In the genomic region with DNA sequence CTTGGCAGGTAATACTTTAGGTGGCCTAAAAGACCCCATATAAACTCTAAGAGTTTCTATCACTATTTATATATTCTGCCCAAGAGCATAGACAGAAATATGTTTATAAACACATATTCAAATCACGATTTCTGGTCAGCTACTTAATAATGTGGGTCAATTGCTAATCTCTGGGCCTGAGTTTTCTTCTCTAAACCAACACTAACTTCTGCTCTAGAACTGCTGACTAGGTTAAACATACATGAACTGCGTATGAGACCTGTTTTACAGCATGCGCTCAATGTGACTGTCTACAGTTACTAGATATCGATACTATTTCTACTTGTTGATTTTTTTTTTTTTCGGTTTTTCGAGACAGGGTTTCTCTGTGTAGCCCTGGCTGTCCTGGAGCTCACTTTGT, we compare ENCODE assay signal across 24 mouse cellular contexts. TPM values are rescaled to one million over a fixed set of nuclear protein-coding genes. Genes with fewer than 3 reads are reported as not detected.
DNase-seq lines count a peak whose midpoint lies in the region; ATAC-seq and TF ChIP-seq lines count a peak whose summit lies in the region.
"Had no signal": no experiment of that assay in that cellular context is flagged by ENCODE, and none has a peak within 500 bp of the region (broad histone marks: within the 10 kb centered on the region; RNA-seq: fewer than 3 reads in every experiment).

No protein-coding gene starts in this region.

- peaks cover 17% of the 10 kb centered on the region for H3K4me1 ChIP-seq in intestine, embryonic 16.5 days (ENCODE audit: control insufficient read depth, insufficient read depth, low read length)
- H3K4me1 ChIP-seq in intestine, postnatal 0 days (replicated peaks; ENCODE audit: control insufficient read depth, insufficient read depth, low read length) = no peaks in the 10 kb centered on the region
- peaks cover 9% of the 10 kb centered on the region for H3K4me1 ChIP-seq in midbrain, embryonic 11.5 days (ENCODE audit: control insufficient read depth, insufficient read depth, low read length)
- H3K4me1 ChIP-seq in midbrain, embryonic 15.5 days = peaks cover 38% of the 10 kb centered on the region
- H3K4me1 ChIP-seq in ES-E14 (ENCODE audit: control insufficient read depth in 2 of 2, insufficient read depth in 2 of 2, low read length in 2 of 2, poor library complexity in 1 of 2) = peaks cover 2 to 9% of the 10 kb centered on the region in 2 experiments; a peak in 3 of 4 replicates
- peaks cover 33% of the 10 kb centered on the region for H3K4me1 ChIP-seq in kidney, embryonic 15.5 days

- 0 out of 2 replicates have a peak overlapping the region, but pooled peaks have one; percentile 5 for H3K4me2 ChIP-seq in intestine, embryonic 16.5 days (ENCODE audit: low read depth, low read length)
- no peak overlapping the region for H3K4me2 ChIP-seq in intestine, postnatal 0 days (replicated peaks; ENCODE audit: low read depth)
- no peak overlapping the region for H3K4me2 ChIP-seq in midbrain, embryonic 11.5 days
- H3K4me2 ChIP-seq in midbrain, embryonic 15.5 days = no peak overlapping the region
- no peak overlapping the region for H3K4me2 ChIP-seq in kidney, embryonic 15.5 days
- H3K4me2 ChIP-seq: embryonic facial prominence, embryonic 12.5 days; forebrain, embryonic 13.5 days; forebrain, embryonic 15.5 days had no signal

- 84% methylated on average over 6 of the region's 6 CpGs for WGBS in intestine, embryonic 16.5 days
- 61% methylated on average over 6 of the region's 6 CpGs for WGBS in intestine, postnatal 0 days
- 96% methylated on average over 6 of the region's 6 CpGs for WGBS in midbrain, embryonic 11.5 days
- WGBS in midbrain, embryonic 15.5 days = 93% methylated on average over 6 of the region's 6 CpGs
- 88% methylated on average over 6 of the region's 6 CpGs for WGBS in kidney, embryonic 15.5 days

- in situ Hi-C loops in ES-E14 (cut with MboI; ENCODE audit: low sequenced_read_pairs in 2 of 2, unreplicated experiment in 2 of 2) = no loop called here

- H3K27me3 ChIP-seq in intestine, embryonic 16.5 days (replicated peaks; ENCODE audit: control insufficient read depth, insufficient read depth, low read length) = no peaks in the 10 kb centered on the region
- no peaks in the 10 kb centered on the region for H3K27me3 ChIP-seq in intestine, postnatal 0 days (replicated peaks; ENCODE audit: control insufficient read depth, insufficient read depth, low read length)
- no peaks in the 10 kb centered on the region for H3K27me3 ChIP-seq in midbrain, embryonic 11.5 days (ENCODE audit: control insufficient read depth, insufficient read depth, low read length)
- no peaks in the 10 kb centered on the region for H3K27me3 ChIP-seq in midbrain, embryonic 15.5 days (replicated peaks)
- no peaks in the 10 kb centered on the region for H3K27me3 ChIP-seq in kidney, embryonic 15.5 days
- H3K27me3 ChIP-seq: embryonic facial prominence, embryonic 12.5 days; forebrain, embryonic 13.5 days; forebrain, embryonic 15.5 days; Patski had no signal

- no peak for TF ChIP-seq CTCF in intestine, postnatal 0 days (IDR thresholded peaks at IDR 0.05; ENCODE audit: low read depth)

- no peak overlapping the region for H3K27ac ChIP-seq in intestine, embryonic 16.5 days (ENCODE audit: low read length)
- H3K27ac ChIP-seq in intestine, postnatal 0 days (ENCODE audit: low read depth, low read length) = no peak overlapping the region
- H3K27ac ChIP-seq in midbrain, embryonic 11.5 days (ENCODE audit: low read depth, low read length) = no peak overlapping the region
- H3K27ac ChIP-seq in midbrain, embryonic 15.5 days = no peak overlapping the region
- no peak overlapping the region for H3K27ac ChIP-seq in ES-E14 (ENCODE audit: insufficient read depth, low read depth, low read length, poor library complexity, severe bottlenecking)
- H3K27ac ChIP-seq in kidney, embryonic 15.5 days = no peak overlapping the region
- H3K27ac ChIP-seq: embryonic facial prominence, embryonic 10.5 days; embryonic facial prominence, embryonic 12.5 days; forebrain, embryonic 13.5 days; forebrain, embryonic 15.5 days had no signal

- no peak overlapping the region for H3K9ac ChIP-seq in intestine, embryonic 16.5 days (ENCODE audit: low read depth, low read length)
- no peak overlapping the region for H3K9ac ChIP-seq in intestine, postnatal 0 days (ENCODE audit: low read depth, low read length)
- no peak overlapping the region for H3K9ac ChIP-seq in midbrain, embryonic 11.5 days (ENCODE audit: low read length)
- no peak overlapping the region for H3K9ac ChIP-seq in midbrain, embryonic 15.5 days
- H3K9ac ChIP-seq in ES-E14 (ENCODE audit: insufficient read depth, low read depth, low read length, poor library complexity, severe bottlenecking) = no peak overlapping the region
- H3K9ac ChIP-seq in kidney, embryonic 15.5 days = no peak overlapping the region
- H3K9ac ChIP-seq: embryonic facial prominence, embryonic 12.5 days; forebrain, embryonic 13.5 days; forebrain, embryonic 15.5 days; forebrain, postnatal 0 days had no signal

- H3K4me3 ChIP-seq in intestine, embryonic 16.5 days (ENCODE audit: low read length) = no peak overlapping the region
- H3K4me3 ChIP-seq in intestine, postnatal 0 days (ENCODE audit: low read depth, low read length) = no peak overlapping the region
- H3K4me3 ChIP-seq in midbrain, embryonic 11.5 days (ENCODE audit: low read depth, low read length) = no peak overlapping the region
- no peak overlapping the region for H3K4me3 ChIP-seq in midbrain, embryonic 15.5 days
- no peak overlapping the region for H3K4me3 ChIP-seq in ES-E14 (ENCODE audit: insufficient read depth in 1 of 2, low read depth in 1 of 2, low read length in 2 of 2, poor library complexity in 1 of 2, severe bottlenecking in 1 of 2)
- no peak overlapping the region for H3K4me3 ChIP-seq in kidney, embryonic 15.5 days (replicated peaks)
- H3K4me3 ChIP-seq: embryonic facial prominence, embryonic 12.5 days; forebrain, embryonic 13.5 days; forebrain, embryonic 15.5 days had no signal

- no peaks in the 10 kb centered on the region for H3K9me3 ChIP-seq in intestine, embryonic 16.5 days (ENCODE audit: control insufficient read depth, low read length)
- no peaks in the 10 kb centered on the region for H3K9me3 ChIP-seq in intestine, postnatal 0 days (ENCODE audit: control insufficient read depth)
- H3K9me3 ChIP-seq in midbrain, embryonic 11.5 days (ENCODE audit: control insufficient read depth, low read length) = no peaks in the 10 kb centered on the region
- no peaks in the 10 kb centered on the region for H3K9me3 ChIP-seq in midbrain, embryonic 15.5 days
- H3K9me3 ChIP-seq in ES-E14 (ENCODE audit: control insufficient read depth, insufficient read depth, low read depth, low read length) = no peaks in the 10 kb centered on the region
- no peaks in the 10 kb centered on the region for H3K9me3 ChIP-seq in kidney, embryonic 15.5 days (replicated peaks)
- H3K9me3 ChIP-seq: embryonic facial prominence, embryonic 10.5 days; embryonic facial prominence, embryonic 12.5 days; forebrain, embryonic 13.5 days; forebrain, embryonic 15.5 days had no signal

- H3K36me3 ChIP-seq in intestine, embryonic 16.5 days (ENCODE audit: control insufficient read depth, insufficient read depth, low read length) = no peaks in the 10 kb centered on the region
- no peaks in the 10 kb centered on the region; the same call in 1 of the 2 replicates for H3K36me3 ChIP-seq in intestine, postnatal 0 days (ENCODE audit: control insufficient read depth, insufficient read depth)
- H3K36me3 ChIP-seq in midbrain, embryonic 11.5 days (ENCODE audit: control insufficient read depth, insufficient read depth, low read length) = no peaks in the 10 kb centered on the region
- no peaks in the 10 kb centered on the region for H3K36me3 ChIP-seq in midbrain, embryonic 15.5 days (replicated peaks)
- peaks cover 4% of the 10 kb centered on the region for H3K36me3 ChIP-seq in ES-E14 (ENCODE audit: control insufficient read depth, insufficient read depth, low read length, poor library complexity, severe bottlenecking)
- H3K36me3 ChIP-seq in kidney, embryonic 15.5 days = peaks cover 20% of the 10 kb centered on the region

- no peak for ATAC-seq in intestine, embryonic 16.5 days
- ATAC-seq in intestine, postnatal 0 days = no peak
- ATAC-seq in midbrain, embryonic 11.5 days (ENCODE audit: low FRiP score) = no peak
- ATAC-seq in midbrain, embryonic 15.5 days (replicated peaks) = no peak
- ATAC-seq in kidney, embryonic 15.5 days (replicated peaks; ENCODE audit: low FRiP score) = no peak
- ATAC-seq: activated CD4-positive, CD25-positive, alpha-beta regulatory T cell, adult 4 months; forebrain, embryonic 13.5 days; forebrain, embryonic 15.5 days; forebrain, postnatal 0 days; Patski had no signal

- DNase-seq in midbrain, embryonic 11.5 days (ENCODE audit: low spot score, missing footprints) = peak; percentile 64
- no peak for DNase-seq in ES-E14 (ENCODE audit: low read depth, low spot score)
- DNase-seq in adrenal gland, postnatal 10 days = no peak
- DNase-seq: adrenal gland, adult 8-10 months; adrenal gland, postnatal 25 days; cerebellum, adult 11 months; cerebellum, adult 18-20 months; cerebellum, adult 8-10 months; cerebellum, adult 9-11 months; cerebellum, postnatal 25 days; forebrain, postnatal 0 days had no signal

RNA-seq across cellular contexts. Expression of gene Canx, which starts 4.2 kb away (rescaled TPM):
- polyA plus RNA-seq in intestine, embryonic 16.5 days (2015; fragmentation: Nextera tagmentation; extraction: Ambion mirVana) = 347 and 362 TPM in 2 replicates
- 181 and 187 TPM in 2 replicates for polyA plus RNA-seq in intestine, postnatal 0 days (2015; fragmentation: Nextera tagmentation; extraction: Ambion mirVana)
- 237 and 254 TPM in 2 replicates for polyA plus RNA-seq in midbrain, embryonic 11.5 days (2014; fragmentation: Nextera tagmentation; extraction: Ambion mirVana)
- polyA plus RNA-seq in midbrain, embryonic 15.5 days (2015; fragmentation: Nextera tagmentation; extraction: Ambion mirVana) = 258 and 266 TPM in 2 replicates
- total RNA-seq in ES-E14 (2012; rRNA removed) = 970 and 1,175 TPM in 2 replicates
- 100 to 1,000 TPM; 304 to 310 TPM for total RNA-seq in adrenal gland, postnatal 10 days (2021)
- 372 and 393 TPM in 2 replicates for polyA plus RNA-seq in kidney, embryonic 15.5 days (2015; fragmentation: Nextera tagmentation; extraction: Ambion mirVana)

RNA-seq across cellular contexts. Expression of gene Maml1, which starts 29.1 kb away (rescaled TPM):
- polyA plus RNA-seq in intestine, embryonic 16.5 days (2015; fragmentation: Nextera tagmentation; extraction: Ambion mirVana) = 2.9 and 3.0 TPM in 2 replicates
- polyA plus RNA-seq in intestine, postnatal 0 days (2015; fragmentation: Nextera tagmentation; extraction: Ambion mirVana) = 2.5 and 2.6 TPM in 2 replicates
- polyA plus RNA-seq in midbrain, embryonic 11.5 days (2014; fragmentation: Nextera tagmentation; extraction: Ambion mirVana) = 9.5 and 10.7 TPM in 2 replicates
- polyA plus RNA-seq in midbrain, embryonic 15.5 days (2015; fragmentation: Nextera tagmentation; extraction: Ambion mirVana) = 3.8 and 4.1 TPM in 2 replicates
- 7.4 and 7.6 TPM in 2 replicates for total RNA-seq in ES-E14 (2012; rRNA removed)
- total RNA-seq in adrenal gland, postnatal 10 days (2021) = 10 to 100 TPM; 24.4 to 25.2 TPM
- 5.2 and 5.8 TPM in 2 replicates for polyA plus RNA-seq in kidney, embryonic 15.5 days (2015; fragmentation: Nextera tagmentation; extraction: Ambion mirVana)

RNA-seq across cellular contexts. Expression of gene Cby3, which starts 33.0 kb away (rescaled TPM):
- polyA plus RNA-seq in intestine, embryonic 16.5 days (2015; fragmentation: Nextera tagmentation; extraction: Ambion mirVana) = 0.20 and 0.21 TPM in 2 replicates
- 0.17 and 0.30 TPM in 2 replicates for polyA plus RNA-seq in intestine, postnatal 0 days (2015; fragmentation: Nextera tagmentation; extraction: Ambion mirVana)
- not detected in 2 replicates for polyA plus RNA-seq in midbrain, embryonic 11.5 days (2014; fragmentation: Nextera tagmentation; extraction: Ambion mirVana)
- 1.2 and 1.6 TPM in 2 replicates for polyA plus RNA-seq in midbrain, embryonic 15.5 days (2015; fragmentation: Nextera tagmentation; extraction: Ambion mirVana)
- 0.54 TPM in 1 of 2 replicates, not detected in the other for total RNA-seq in ES-E14 (2012; rRNA removed)
- total RNA-seq in adrenal gland, postnatal 10 days (2021) = not detected
- 0.78 and 1.3 TPM in 2 replicates for polyA plus RNA-seq in kidney, embryonic 15.5 days (2015; fragmentation: Nextera tagmentation; extraction: Ambion mirVana)
- total RNA-seq: adrenal gland, adult 18-20 months; adrenal gland, adult 8-10 months; adrenal gland, postnatal 25 days; adrenal gland, postnatal 4 days; forebrain, postnatal 0 days had no signal
- polyA plus RNA-seq: activated CD4-positive, CD25-positive, alpha-beta regulatory T cell, adult 4 months; C2C12; Patski had no signal

RNA-seq across cellular contexts. Expression of gene Hnrnph1, which starts 55.6 kb away (rescaled TPM):
- polyA plus RNA-seq in intestine, embryonic 16.5 days (2015; fragmentation: Nextera tagmentation; extraction: Ambion mirVana) = 243 and 262 TPM in 2 replicates
- 111 and 112 TPM in 2 replicates for polyA plus RNA-seq in intestine, postnatal 0 days (2015; fragmentation: Nextera tagmentation; extraction: Ambion mirVana)
- 848 and 902 TPM in 2 replicates for polyA plus RNA-seq in midbrain, embryonic 11.5 days (2014; fragmentation: Nextera tagmentation; extraction: Ambion mirVana)
- 509 and 525 TPM in 2 replicates for polyA plus RNA-seq in midbrain, embryonic 15.5 days (2015; fragmentation: Nextera tagmentation; extraction: Ambion mirVana)
- total RNA-seq in ES-E14 (2012; rRNA removed) = 308 and 401 TPM in 2 replicates
- 100 to 1,000 TPM; 205 to 288 TPM for total RNA-seq in adrenal gland, postnatal 10 days (2021)
- 498 and 501 TPM in 2 replicates for polyA plus RNA-seq in kidney, embryonic 15.5 days (2015; fragmentation: Nextera tagmentation; extraction: Ambion mirVana)
